Mouse (Mus musculus): ENCODE results near the gene Tecpr1.

- TF ChIP-seq CTCF (IDR thresholded peaks at IDR 0.05; ENCODE audit: low read depth, low read length) (no peak), GATA1 (IDR thresholded peaks at IDR 0.05; ENCODE audit: borderline replicate concordance, low read length) (no peak)
Observed at GRCm38 (mm10) chr5:144246669-144247068, 23.3 kb upstream of the Tecpr1 start.
